Comparison of ENCODE assay signal across 18 mouse cellular contexts in genomic region chr10:86298326-86298725, GRCm38 (mm10). TPM values are rescaled to one million over a fixed set of nuclear protein-coding genes. Genes with fewer than 3 reads are reported as not detected.
"Had no signal": no experiment of that assay in that cellular context is flagged by ENCODE, and none has a peak within 500 bp of the region (broad histone marks: within the 10 kb centered on the region; RNA-seq: fewer than 3 reads in every experiment).

No protein-coding gene starts in this region.

- H3K36me3 ChIP-seq: limb, embryonic 10.5 days; limb, embryonic 13.5 days; liver, embryonic 12.5 days; liver, embryonic 15.5 days; midbrain, embryonic 10.5 days; midbrain, embryonic 13.5 days; neural tube, embryonic 13.5 days had no signal

- H3K27me3 ChIP-seq: limb, embryonic 13.5 days had no signal

- H3K9me3 ChIP-seq: limb, embryonic 10.5 days; limb, embryonic 13.5 days; liver, embryonic 12.5 days; liver, embryonic 15.5 days; megakaryocyte, embryonic 14.5 days; midbrain, embryonic 10.5 days; midbrain, embryonic 13.5 days; neural tube, embryonic 13.5 days had no signal

- H3K9ac ChIP-seq: limb, embryonic 13.5 days; liver, embryonic 12.5 days; liver, embryonic 15.5 days; midbrain, embryonic 13.5 days; neural tube, embryonic 13.5 days had no signal

- DNase-seq: layer of hippocampus, adult 9-11 months; liver; lung, adult 18-20 months; thymus, adult 18-20 months; thymus, postnatal 36 days had no signal

- H3K27ac ChIP-seq: layer of hippocampus, adult 2 months; limb, embryonic 13.5 days; liver, embryonic 12.5 days; liver, embryonic 15.5 days; midbrain, embryonic 10.5 days; midbrain, embryonic 13.5 days; neural tube, embryonic 13.5 days had no signal

- ATAC-seq: inflammation-experienced regulatory T-cells, adult 6 months; intestine, embryonic 16.5 days; liver, embryonic 12.5 days; midbrain, embryonic 13.5 days; midbrain, embryonic 16.5 days had no signal

- H3K4me2 ChIP-seq: limb, embryonic 13.5 days; liver, embryonic 12.5 days; liver, embryonic 15.5 days; midbrain, embryonic 13.5 days; neural tube, embryonic 13.5 days had no signal

- H3K4me3 ChIP-seq: layer of hippocampus, adult 2 months; limb, embryonic 10.5 days; limb, embryonic 13.5 days; liver, embryonic 12.5 days; liver, embryonic 15.5 days; midbrain, embryonic 10.5 days; midbrain, embryonic 13.5 days; myocyte; neural tube, embryonic 13.5 days had no signal

RNA-seq across cellular contexts. Expression of gene Timp3, which starts 1.8 kb away (rescaled TPM):
- polyA plus RNA-seq: inflammation-experienced regulatory T-cells, adult 6 months had no signal
